Mouse (Mus musculus): ENCODE data around the gene Nmral1.

DNA sequence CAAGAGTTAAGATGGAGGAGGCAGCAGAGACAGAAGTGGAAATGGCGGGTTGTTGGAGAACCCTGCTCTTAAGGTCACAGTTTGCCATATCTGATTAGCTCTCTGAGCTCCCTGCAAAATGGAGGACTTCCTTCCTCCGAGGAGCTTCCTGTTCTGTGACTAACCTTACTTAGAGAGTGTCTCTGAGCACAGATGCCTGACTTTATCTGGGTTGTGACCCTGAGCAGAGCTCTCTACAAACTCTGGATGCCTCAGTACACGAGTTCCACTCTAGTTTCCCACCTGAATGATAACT, 3.7 kb upstream of the Nmral1 start:
- TF ChIP-seq CTCF (IDR thresholded peaks at IDR 0.05) (no peak), EP300 (IDR thresholded peaks at IDR 0.05; ENCODE audit: insufficient read depth, low read depth, low read length) (no peak), POLR2A (IDR thresholded peaks at IDR 0.05; ENCODE audit: insufficient read depth, low read depth, low read length) (no peak)

All from heart, adult 2 months (tissue).